Mouse (Mus musculus) skeletal muscle tissue, postnatal 0 days (tissue): ENCODE measurements around the gene Tmprss6. TPM values are rescaled to one million over a fixed set of nuclear protein-coding genes. Genes with fewer than 3 reads are reported as not detected.

Experiments
- polyA plus RNA-seq: library from polyadenylated mRNA; unstranded; fragments of >200 nt; fragmentation: Nextera tagmentation; extraction: Ambion mirVana; gene quantifications from 2 replicates; pipeline ENCODE4 v1.2.1, GENCODE M21; 2015

Tmprss6 gene
- polyA plus RNA-seq, result 0.27 and 0.58 TPM in 2 replicates

DNA sequence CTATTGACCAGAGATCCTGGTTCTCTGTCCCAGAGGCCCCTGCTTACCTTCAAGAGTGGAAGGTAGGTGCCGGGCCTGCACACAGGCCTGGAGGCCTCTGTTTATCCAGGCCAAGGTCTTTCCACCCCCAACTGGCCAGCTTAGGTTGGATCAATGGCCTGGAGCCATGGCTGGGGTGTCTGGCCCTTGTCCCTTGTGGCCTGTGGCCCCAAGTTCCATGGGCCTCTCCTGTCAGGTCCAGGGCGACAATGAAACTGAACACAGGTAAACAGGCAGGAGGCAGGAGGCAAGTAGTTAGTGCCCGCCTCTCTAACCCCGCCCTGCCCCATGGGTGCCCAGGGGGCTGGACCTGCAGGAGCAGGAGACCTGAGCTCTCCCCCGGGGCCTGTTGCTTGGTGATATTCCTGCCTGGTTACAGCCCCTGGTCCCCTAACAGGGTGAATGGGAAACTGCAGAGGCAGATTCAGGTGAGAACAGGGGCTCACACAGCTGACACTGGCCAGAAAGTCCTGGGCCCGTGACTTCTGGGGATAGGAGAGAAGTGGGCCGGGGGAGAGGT is at the start of gene Tmprss6:
TSS of gene Tmprss6 (minus strand) at position 256 of the 559 bp plus-strand sequence.

DNA sequence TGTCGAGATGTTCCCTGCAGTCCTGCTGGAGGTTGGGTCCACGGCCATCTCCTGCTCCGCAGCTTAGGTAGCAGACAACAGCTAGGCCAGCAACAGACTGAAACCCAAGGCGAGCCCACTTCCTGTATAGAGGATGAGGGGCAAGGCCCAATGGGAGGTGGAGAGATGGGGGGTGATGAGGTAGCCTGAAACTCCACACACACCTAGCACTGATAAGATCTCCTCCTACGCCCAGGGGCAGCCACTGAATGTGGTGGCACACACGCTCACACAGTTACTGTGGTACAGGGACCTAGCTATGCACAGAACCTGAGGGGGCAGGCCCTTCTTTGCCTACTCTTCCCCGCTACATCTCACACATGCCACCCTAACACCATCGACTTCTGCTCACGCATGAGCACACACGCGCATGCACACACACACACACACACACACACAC is 26.6 kb upstream of the Tmprss6 start, which contains the start of gene Il2rb:
TSS of gene Il2rb (minus strand) at position 304 of the 439 bp plus-strand sequence.

DNA sequence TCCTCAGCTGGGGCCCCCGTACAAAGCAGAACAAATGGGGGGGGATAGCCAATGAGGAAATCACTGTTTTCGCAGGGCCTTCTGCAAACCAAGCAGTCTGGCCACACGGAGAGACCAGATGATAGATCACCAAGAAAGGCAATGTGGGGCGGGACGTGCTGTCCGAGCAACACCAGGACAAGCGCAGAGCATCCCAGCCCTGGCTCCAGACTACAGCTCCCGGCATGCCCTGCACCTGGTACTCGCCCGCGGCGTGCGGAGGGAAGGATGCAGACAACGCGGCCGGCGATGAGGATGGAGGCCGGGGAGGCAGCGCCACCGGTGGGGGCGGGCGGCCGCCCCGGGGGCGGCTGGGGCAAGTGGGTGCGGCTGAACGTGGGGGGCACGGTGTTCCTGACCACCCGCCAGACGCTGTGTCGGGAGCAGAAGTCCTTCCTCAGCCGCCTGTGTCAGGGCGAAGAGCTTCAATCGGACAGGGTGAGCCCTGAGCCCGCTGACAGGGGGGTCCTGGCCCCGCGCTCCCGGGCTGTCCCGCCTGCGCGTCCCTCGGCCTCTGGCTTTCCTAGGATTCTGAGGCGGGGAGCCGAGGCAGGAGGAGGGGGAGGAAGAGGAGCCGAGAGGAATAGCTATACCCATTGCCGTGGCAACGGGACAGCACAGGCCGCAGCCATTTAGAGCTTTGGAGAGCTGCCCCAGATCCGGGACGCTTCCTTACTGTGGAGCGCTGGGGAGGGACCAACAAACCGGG is 39.9 kb downstream of the Tmprss6 start, which contains the start of gene Kctd17:
TSS of gene Kctd17 (plus strand) at position 174 of the 748 bp plus-strand sequence.

DNA sequence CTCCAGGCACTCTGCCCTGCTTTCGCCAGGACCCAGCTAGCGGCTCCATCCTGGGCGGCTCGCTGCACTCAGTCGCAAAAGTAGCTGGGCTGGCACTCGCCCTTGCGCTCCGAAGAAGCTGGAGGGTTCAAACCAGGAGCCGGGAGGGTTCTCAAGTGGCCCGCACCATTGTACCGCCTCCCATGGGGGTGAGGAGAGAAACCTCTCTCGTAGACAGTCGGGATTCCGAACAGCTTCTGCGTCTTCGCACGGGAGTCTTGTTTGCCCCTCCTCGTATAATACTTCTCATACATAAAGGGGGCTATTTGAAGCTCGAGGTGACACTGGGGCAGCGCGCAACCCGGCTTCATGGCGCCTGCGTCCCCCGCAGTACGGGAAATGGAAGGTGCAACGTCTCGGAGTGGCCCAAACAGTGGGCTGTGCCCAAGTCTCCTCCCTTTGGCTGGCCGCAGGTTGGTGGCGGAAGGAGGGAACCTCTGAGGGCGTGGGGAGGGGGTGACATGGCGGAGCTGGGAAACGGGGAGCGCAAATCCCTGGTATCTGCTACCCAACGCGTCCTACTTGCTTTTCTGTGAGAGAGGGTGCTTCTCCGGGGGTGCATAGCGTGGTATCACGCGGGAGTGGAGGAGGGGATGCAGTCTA is 62.0 kb downstream of the Tmprss6 start, which contains the start of gene Mpst:
TSS of gene Mpst (plus strand) at position 124 of the 642 bp plus-strand sequence.

DNA sequence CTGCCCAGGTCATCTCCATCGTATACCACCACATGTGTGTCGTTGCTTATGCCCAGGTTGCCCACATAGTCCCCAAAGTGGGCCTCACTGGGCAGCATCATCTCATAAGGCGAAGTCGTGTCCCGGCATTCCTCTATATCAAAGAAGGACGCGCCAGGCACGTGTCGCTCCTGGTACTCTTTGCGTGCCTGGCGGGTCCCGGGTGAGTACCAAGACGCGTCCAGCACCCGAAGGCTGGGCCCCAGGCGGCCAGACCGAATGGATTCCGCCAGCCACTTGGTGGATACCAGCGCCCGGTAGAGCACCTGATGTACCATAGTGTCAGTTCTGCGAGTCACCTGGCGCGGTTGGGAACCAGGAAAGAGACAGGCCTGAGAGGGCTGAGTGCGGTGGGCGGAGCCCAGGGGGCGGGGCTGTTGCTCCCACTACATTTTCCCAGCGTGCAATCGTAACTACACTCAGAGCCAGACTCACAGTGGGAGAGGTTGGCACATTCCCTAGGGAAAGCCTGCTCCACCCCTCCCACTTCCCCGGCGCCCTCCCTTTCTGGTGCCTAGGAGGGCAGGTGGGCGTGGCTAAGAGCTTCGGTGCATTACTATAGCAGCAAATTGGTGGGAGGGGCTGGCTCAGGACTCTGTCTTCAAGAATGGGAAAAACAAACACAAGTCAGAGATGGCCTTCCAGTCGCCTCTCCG is 62.8 kb downstream of the Tmprss6 start, which contains the start of gene Tst:
TSS of gene Tst (minus strand) at position 391 of the 695 bp plus-strand sequence.

DNA sequence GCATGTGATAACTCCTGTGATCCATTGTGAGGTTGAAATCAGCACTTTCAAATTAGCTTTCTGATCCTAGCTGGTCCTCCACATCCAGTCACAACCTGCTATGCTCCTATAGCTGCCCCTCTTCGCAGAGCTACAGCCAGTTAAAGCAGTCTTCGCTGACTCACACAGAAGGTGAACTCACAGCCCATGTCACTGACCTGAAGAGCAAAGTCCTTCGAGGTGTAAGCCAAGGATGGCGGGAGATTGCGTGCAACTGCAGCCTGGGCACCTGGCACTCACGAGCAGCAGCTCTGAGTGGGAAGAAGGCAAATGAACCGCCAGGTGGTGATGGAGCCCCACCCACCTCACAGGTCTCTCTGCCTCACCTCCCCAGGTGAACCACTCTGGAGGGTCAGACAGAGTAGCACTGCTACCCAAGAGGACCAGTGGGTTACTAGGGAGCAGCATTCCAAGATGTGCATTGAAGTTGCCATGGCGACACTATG is 72.9 kb downstream of the Tmprss6 start, which contains the start of gene Tex33:
TSS of gene Tex33 (minus strand) at position 435 of the 485 bp plus-strand sequence.

Other genes with a start within 250 kb of the Tmprss6 start
- 3.2 and 3.4 TPM in 2 replicates for gene Ncf4, start 223.8 kb downstream of the Tmprss6 start, polyA plus RNA-seq
- 1.3 TPM in 2 replicates for gene Csf2rb2, start 162.9 kb downstream of the Tmprss6 start, polyA plus RNA-seq
- gene Csf2rb, start 142.9 kb downstream of the Tmprss6 start, polyA plus RNA-seq, result 2.7 and 4.1 TPM in 2 replicates
- gene Tex33, start 72.7 kb downstream of the Tmprss6 start, polyA plus RNA-seq, result not detected in 2 replicates
- gene Tst, start 62.7 kb downstream of the Tmprss6 start, polyA plus RNA-seq, result 20.1 and 42.8 TPM in 2 replicates
- gene Mpst, start 62.2 kb downstream of the Tmprss6 start, polyA plus RNA-seq, result 1.2 TPM in 2 replicates
- 26.1 and 33.4 TPM in 2 replicates for gene Kctd17, start 40.1 kb downstream of the Tmprss6 start, polyA plus RNA-seq
- 0.15 and 0.30 TPM in 2 replicates for gene Il2rb, start 26.6 kb upstream of the Tmprss6 start, polyA plus RNA-seq
- gene C1qtnf6, start 62.8 kb upstream of the Tmprss6 start, polyA plus RNA-seq, result 23.9 and 32.8 TPM in 2 replicates
- gene Sstr3, start 76.1 kb upstream of the Tmprss6 start, polyA plus RNA-seq, result not detected in 2 replicates
- gene Rac2, start 104.1 kb upstream of the Tmprss6 start, polyA plus RNA-seq, result 14.9 and 21.3 TPM in 2 replicates
- 6.9 and 8.9 TPM in 2 replicates for gene Cyth4, start 128.4 kb upstream of the Tmprss6 start, polyA plus RNA-seq